Mouse (Mus musculus): ENCODE measurements around the gene Eps8l2. TPM values are rescaled to one million over a fixed set of nuclear protein-coding genes. Genes with fewer than 3 reads are reported as not detected.
"Not testable (repeated sequence)": the region's sequence is repeated elsewhere in the genome, so short reads cannot be mapped to it uniquely, and the experiment has no call there.

Eps8l2 gene
- total and polyA plus RNA-seq, 2 experiments from 2014 or later, result 0.67 to 2.7 TPM

DNA sequence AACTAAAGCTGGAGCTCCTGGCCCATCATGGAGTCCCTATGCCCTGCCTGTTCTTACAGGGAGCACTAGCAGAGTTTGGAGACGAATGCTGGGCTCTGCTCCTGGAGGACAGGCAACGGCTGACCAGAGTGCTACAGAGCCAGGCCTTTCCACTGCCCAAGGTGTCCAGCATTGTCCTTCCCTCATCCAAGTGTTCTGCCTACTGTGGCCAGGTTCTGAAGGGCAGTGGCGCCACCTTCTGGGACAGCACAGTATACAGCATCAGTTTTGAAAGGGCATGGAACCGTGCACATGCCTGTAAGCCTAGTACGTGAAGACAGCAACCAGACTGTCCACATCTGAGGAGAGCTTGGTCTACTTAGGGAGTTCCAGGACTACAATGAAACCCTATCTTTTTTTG lies 64.6 kb downstream of the Eps8l2 start:
- WGBS, result 31% methylated on average over 5 of the region's 5 CpGs
- H3K36me3 ChIP-seq (replicated peaks; ENCODE audit: control insufficient read depth, insufficient read depth, low read length), result peaks cover 47% of the 10 kb centered on the region

DNA sequence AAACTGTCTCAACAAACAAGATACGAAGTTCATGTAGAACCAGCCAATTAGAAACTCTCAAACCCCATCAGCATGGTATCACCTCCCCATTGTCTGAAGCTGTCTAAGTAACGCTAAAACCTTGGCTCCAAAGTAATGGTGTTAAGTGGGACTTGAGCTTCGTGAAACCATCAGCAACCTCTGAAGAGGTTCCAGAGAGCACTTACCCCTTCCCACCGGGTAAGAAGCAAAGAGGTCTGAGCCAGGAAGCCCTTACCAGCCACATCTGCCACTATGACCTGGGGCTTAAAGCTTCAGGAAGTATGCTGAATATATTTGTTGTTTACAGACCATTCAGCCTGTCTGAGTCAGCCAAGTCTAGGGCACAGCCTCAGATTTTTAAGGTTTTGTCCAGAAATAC lies 66.8 kb downstream of the Eps8l2 start:
- Histone ChIP-seq H3K4me3 (ENCODE audit: low read depth, low read length) (no peak overlapping the region), H3K27ac (ENCODE audit: low read depth) (no peak overlapping the region), H3K9ac (replicated peaks; ENCODE audit: low read depth, low read length) (no peak overlapping the region), H3K4me1 (ENCODE audit: control insufficient read depth, insufficient read depth) (no peaks in the 10 kb centered on the region), H3K4me2 (ENCODE audit: low read depth, low read length) (no peak overlapping the region), H3K27me3 (ENCODE audit: control insufficient read depth, insufficient read depth, low read length) (no peaks in the 10 kb centered on the region), H3K36me3 (replicated peaks; ENCODE audit: control insufficient read depth, insufficient read depth, low read length) (peaks cover 41% of the 10 kb centered on the region), H3K9me3 (replicated peaks; ENCODE audit: control insufficient read depth, low read length) (no peaks in the 10 kb centered on the region)
- TF ChIP-seq CTCF (IDR thresholded peaks at IDR 0.05; ENCODE audit: low read depth) (no peak), EP300 (IDR thresholded peaks at IDR 0.05; ENCODE audit: low read depth) (no peak)
- 69% methylated on average over 4 of the region's 4 CpGs for WGBS
- no peak for ATAC-seq (ENCODE audit: insufficient read depth, low read depth)
- no peak for DNase-seq (ENCODE audit: low spot score)

More for the DNA sequence above, 64.6 kb downstream of the Eps8l2 start:
- no peaks in the 10 kb centered on the region for H3K9me3 ChIP-seq (replicated peaks; ENCODE audit: control insufficient read depth, low read length)
- peak; percentile 66 for DNase-seq (ENCODE audit: low spot score)
- H3K4me1 ChIP-seq (ENCODE audit: control insufficient read depth, insufficient read depth), result no peaks in the 10 kb centered on the region
- ATAC-seq (ENCODE audit: insufficient read depth, low read depth), result peak; percentile 78
- H3K4me2 ChIP-seq (ENCODE audit: low read depth, low read length), result no peak overlapping the region
- no peaks in the 10 kb centered on the region for H3K27me3 ChIP-seq (ENCODE audit: control insufficient read depth, insufficient read depth, low read length)
- TF ChIP-seq EP300 (IDR thresholded peaks at IDR 0.05; ENCODE audit: low read depth), result no peak
- peak; percentile 81 for TF ChIP-seq CTCF (IDR thresholded peaks at IDR 0.05; ENCODE audit: low read depth)
- H3K27ac ChIP-seq (ENCODE audit: low read depth), result no peak overlapping the region
- H3K9ac ChIP-seq (replicated peaks; ENCODE audit: low read depth, low read length), result no peak overlapping the region
- H3K4me3 ChIP-seq (ENCODE audit: low read depth, low read length), result no peak overlapping the region

DNA sequence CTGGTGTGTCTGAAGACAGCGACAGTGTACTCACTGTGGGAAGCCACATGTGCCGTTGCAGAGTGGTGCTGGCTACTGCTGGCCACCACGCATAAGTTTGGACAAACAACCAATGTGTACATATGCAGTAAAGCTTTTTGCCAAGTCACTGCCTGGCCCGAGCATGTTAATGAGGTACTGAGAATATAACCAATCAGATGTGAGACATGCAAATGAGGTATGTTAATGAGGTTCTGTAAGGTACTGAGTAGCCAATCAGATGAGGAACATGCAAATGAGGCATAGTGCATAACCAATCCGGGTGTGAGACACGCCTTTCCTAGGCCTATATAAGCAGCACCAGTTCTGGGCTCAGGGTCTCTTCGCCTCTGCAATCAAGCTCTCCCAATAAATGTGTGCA lies 69.0 kb downstream of the Eps8l2 start:
- peaks cover 20% of the 10 kb centered on the region for H3K36me3 ChIP-seq (replicated peaks; ENCODE audit: control insufficient read depth, insufficient read depth, low read length)
- H3K27ac ChIP-seq (ENCODE audit: low read depth), result not testable (repeated sequence)
- WGBS, result 92% methylated on average over 7 of the region's 7 CpGs

DNA sequence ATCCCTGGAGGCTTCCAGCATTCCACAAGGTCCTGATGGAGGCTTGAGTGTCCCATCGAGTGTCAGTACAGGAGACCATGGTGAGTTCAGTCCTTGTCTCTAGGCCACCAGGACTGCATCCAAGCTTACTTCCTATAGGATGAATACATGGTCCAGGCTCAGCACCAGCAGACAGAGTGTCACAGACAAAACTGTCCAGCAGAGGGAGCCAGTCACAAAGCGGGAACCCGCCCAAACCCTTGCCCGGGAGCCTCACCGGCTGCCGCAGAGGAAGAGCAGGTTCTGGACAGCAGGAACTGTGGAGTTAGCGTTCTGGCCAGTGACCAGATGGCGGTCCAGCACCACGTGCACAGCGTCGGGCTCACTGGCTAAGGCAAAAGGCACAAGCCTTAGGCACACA lies 70.2 kb downstream of the Eps8l2 start:
- DNase-seq (ENCODE audit: low spot score) (peak; percentile 85), ATAC-seq (ENCODE audit: insufficient read depth, low read depth) (peak; percentile 77)
- H3K27me3 ChIP-seq (ENCODE audit: control insufficient read depth, insufficient read depth, low read length), result no peaks in the 10 kb centered on the region
- no peak overlapping the region for H3K4me2 ChIP-seq (ENCODE audit: low read depth, low read length)
- H3K4me3 ChIP-seq (ENCODE audit: low read depth, low read length), result no peak overlapping the region
- TF ChIP-seq CTCF (IDR thresholded peaks at IDR 0.05; ENCODE audit: low read depth), result peak; percentile 92
- TF ChIP-seq EP300 (IDR thresholded peaks at IDR 0.05; ENCODE audit: low read depth), result no peak
- H3K4me1 ChIP-seq (ENCODE audit: control insufficient read depth, insufficient read depth), result no peaks in the 10 kb centered on the region
- WGBS, result 9% methylated on average over 11 of the region's 11 CpGs
- H3K36me3 ChIP-seq (replicated peaks; ENCODE audit: control insufficient read depth, insufficient read depth, low read length), result peaks cover 20% of the 10 kb centered on the region
- H3K9ac ChIP-seq (replicated peaks; ENCODE audit: low read depth, low read length), result no peak overlapping the region
- H3K9me3 ChIP-seq (replicated peaks; ENCODE audit: control insufficient read depth, low read length), result no peaks in the 10 kb centered on the region
- H3K27ac ChIP-seq (ENCODE audit: low read depth), result no peak overlapping the region

More for the DNA sequence above, 69.0 kb downstream of the Eps8l2 start:
- not testable (repeated sequence) for H3K9me3 ChIP-seq (replicated peaks; ENCODE audit: control insufficient read depth, low read length); H3K4me2 ChIP-seq (ENCODE audit: low read depth, low read length); ATAC-seq (ENCODE audit: insufficient read depth, low read depth); DNase-seq (ENCODE audit: low spot score); H3K9ac ChIP-seq (replicated peaks; ENCODE audit: low read depth, low read length); H3K4me1 ChIP-seq (ENCODE audit: control insufficient read depth, insufficient read depth); H3K4me3 ChIP-seq (ENCODE audit: low read depth, low read length); H3K27me3 ChIP-seq (ENCODE audit: control insufficient read depth, insufficient read depth, low read length)

DNA sequence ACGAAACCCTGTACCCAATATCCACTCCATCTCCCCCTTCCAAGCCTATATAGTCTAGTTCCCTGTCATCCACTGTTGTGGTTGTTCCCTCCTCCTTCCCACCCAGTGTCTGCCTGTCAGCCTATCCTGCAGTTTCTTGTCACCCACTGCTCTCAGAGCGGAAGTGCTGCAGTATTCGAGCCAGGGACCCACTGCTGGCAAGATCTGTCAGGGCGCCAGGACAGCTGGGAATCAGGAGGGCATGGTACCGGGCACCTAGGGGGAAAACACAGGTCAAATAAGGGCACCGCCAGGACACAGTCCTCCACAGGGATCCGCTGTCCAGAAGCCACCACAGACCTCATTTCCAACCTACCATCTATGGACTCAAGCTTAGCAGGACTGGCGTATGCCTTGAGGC lies 72.0 kb downstream of the Eps8l2 start:
- no peak for TF ChIP-seq EP300 (IDR thresholded peaks at IDR 0.05; ENCODE audit: low read depth)
- no peak for TF ChIP-seq CTCF (IDR thresholded peaks at IDR 0.05; ENCODE audit: low read depth)
- no peak for ATAC-seq (ENCODE audit: insufficient read depth, low read depth)
- no peak overlapping the region for H3K4me2 ChIP-seq (ENCODE audit: low read depth, low read length)

DNA sequence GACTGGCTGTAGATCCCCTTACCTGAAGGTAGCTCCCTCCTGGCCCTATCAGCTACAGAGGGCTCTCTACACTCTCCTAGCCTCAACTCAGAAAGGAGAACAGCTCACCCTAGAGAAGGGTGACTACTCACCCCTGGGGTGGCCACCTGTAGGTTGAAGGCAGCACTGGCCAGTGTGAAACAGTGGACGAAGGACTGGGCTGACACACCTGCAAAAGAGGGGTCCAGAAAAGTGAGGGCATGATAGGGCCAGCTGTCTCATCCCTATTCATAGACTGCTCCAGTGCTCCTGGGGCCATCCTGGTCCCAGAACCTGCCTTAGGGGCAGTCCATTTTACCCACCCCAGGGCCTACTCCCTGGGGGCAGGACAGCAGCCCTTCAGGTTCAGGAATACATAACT lies 73.0 kb downstream of the Eps8l2 start:
- no peak overlapping the region for H3K4me3 ChIP-seq (ENCODE audit: low read depth, low read length)
- no peak overlapping the region for H3K9ac ChIP-seq (replicated peaks; ENCODE audit: low read depth, low read length)
- H3K27ac ChIP-seq (ENCODE audit: low read depth), result no peak overlapping the region
- peaks cover 6% of the 10 kb centered on the region for H3K4me1 ChIP-seq (ENCODE audit: control insufficient read depth, insufficient read depth)
- ATAC-seq (ENCODE audit: insufficient read depth, low read depth) (no peak), DNase-seq (ENCODE audit: low spot score) (no peak)
- peaks cover 20% of the 10 kb centered on the region for H3K36me3 ChIP-seq (replicated peaks; ENCODE audit: control insufficient read depth, insufficient read depth, low read length)
- H3K4me2 ChIP-seq (ENCODE audit: low read depth, low read length), result no peak overlapping the region
- H3K27me3 ChIP-seq (ENCODE audit: control insufficient read depth, insufficient read depth, low read length), result no peaks in the 10 kb centered on the region
- TF ChIP-seq EP300 (IDR thresholded peaks at IDR 0.05; ENCODE audit: low read depth) (no peak), CTCF (IDR thresholded peaks at IDR 0.05; ENCODE audit: low read depth) (no peak)
- WGBS, result 72% methylated on average over 1 of the region's 1 CpGs
- H3K9me3 ChIP-seq (replicated peaks; ENCODE audit: control insufficient read depth, low read length), result no peaks in the 10 kb centered on the region

More for the DNA sequence above, 72.0 kb downstream of the Eps8l2 start:
- H3K27ac ChIP-seq (ENCODE audit: low read depth), result no peak overlapping the region
- no peak for DNase-seq (ENCODE audit: low spot score)
- 87% methylated on average over 8 of the region's 8 CpGs for WGBS
- H3K9ac ChIP-seq (replicated peaks; ENCODE audit: low read depth, low read length), result no peak overlapping the region
- no peak overlapping the region for H3K4me3 ChIP-seq (ENCODE audit: low read depth, low read length)
- H3K4me1 ChIP-seq (ENCODE audit: control insufficient read depth, insufficient read depth), result peaks cover 6% of the 10 kb centered on the region
- no peaks in the 10 kb centered on the region for H3K27me3 ChIP-seq (ENCODE audit: control insufficient read depth, insufficient read depth, low read length)
- no peaks in the 10 kb centered on the region for H3K9me3 ChIP-seq (replicated peaks; ENCODE audit: control insufficient read depth, low read length)
- peaks cover 20% of the 10 kb centered on the region for H3K36me3 ChIP-seq (replicated peaks; ENCODE audit: control insufficient read depth, insufficient read depth, low read length)

Other genes starting within 250 kb of the Eps8l2 start
- 10.3 and 16.8 TPM in 2 replicates for gene Sigirr, start 238.3 kb upstream of the Eps8l2 start, total RNA-seq (2014; rRNA removed; ENCODE audit: low replicate concordance)
- 4.2 and 5.1 TPM in 2 replicates for gene Sigirr, start 238.3 kb upstream of the Eps8l2 start, polyA plus RNA-seq (2015; fragmentation: Nextera tagmentation; extraction: Ambion mirVana)
- gene Ano9, start 221.1 kb upstream of the Eps8l2 start, total RNA-seq (2014; rRNA removed; ENCODE audit: low replicate concordance), result not detected in 2 replicates
- 0.04 and 0.07 TPM in 2 replicates for gene Ano9, start 221.1 kb upstream of the Eps8l2 start, polyA plus RNA-seq (2015; fragmentation: Nextera tagmentation; extraction: Ambion mirVana)
- 22.3 and 35.5 TPM in 2 replicates for gene Ptdss2, start 216.5 kb upstream of the Eps8l2 start, total RNA-seq (2014; rRNA removed; ENCODE audit: low replicate concordance)
- gene Ptdss2, start 216.5 kb upstream of the Eps8l2 start, polyA plus RNA-seq (2015; fragmentation: Nextera tagmentation; extraction: Ambion mirVana), result 54.8 and 56.9 TPM in 2 replicates
- 157 and 172 TPM in 2 replicates for gene Rnh1, start 166.0 kb upstream of the Eps8l2 start, total RNA-seq (2014; rRNA removed; ENCODE audit: low replicate concordance)
- 88.3 and 90.2 TPM in 2 replicates for gene Rnh1, start 166.0 kb upstream of the Eps8l2 start, polyA plus RNA-seq (2015; fragmentation: Nextera tagmentation; extraction: Ambion mirVana)
- gene Hras, start 144.9 kb upstream of the Eps8l2 start, total RNA-seq (2014; rRNA removed; ENCODE audit: low replicate concordance), result 72.2 and 74.9 TPM in 2 replicates
- 73.5 and 78.9 TPM in 2 replicates for gene Hras, start 144.9 kb upstream of the Eps8l2 start, polyA plus RNA-seq (2015; fragmentation: Nextera tagmentation; extraction: Ambion mirVana)
- gene Lrrc56, start 144.7 kb upstream of the Eps8l2 start, total RNA-seq (2014; rRNA removed; ENCODE audit: low replicate concordance), result 1.1 and 5.6 TPM in 2 replicates
- gene Lrrc56, start 144.7 kb upstream of the Eps8l2 start, polyA plus RNA-seq (2015; fragmentation: Nextera tagmentation; extraction: Ambion mirVana), result 2.9 TPM in 2 replicates
- gene Lmntd2, start 124.8 kb upstream of the Eps8l2 start, total RNA-seq (2014; rRNA removed; ENCODE audit: low replicate concordance), result 0.12 TPM in 1 of 2 replicates, not detected in the other
- 0.07 and 0.15 TPM in 2 replicates for gene Lmntd2, start 124.8 kb upstream of the Eps8l2 start, polyA plus RNA-seq (2015; fragmentation: Nextera tagmentation; extraction: Ambion mirVana)
- 6.7 and 43.2 TPM in 2 replicates for gene Rassf7, start 123.0 kb upstream of the Eps8l2 start, total RNA-seq (2014; rRNA removed; ENCODE audit: low replicate concordance)
- 5.8 and 7.1 TPM in 2 replicates for gene Rassf7, start 123.0 kb upstream of the Eps8l2 start, polyA plus RNA-seq (2015; fragmentation: Nextera tagmentation; extraction: Ambion mirVana)
- gene Phrf1, start 110.1 kb upstream of the Eps8l2 start, total RNA-seq (2014; rRNA removed; ENCODE audit: low replicate concordance), result 28.9 and 31.9 TPM in 2 replicates
- 17.4 and 20.4 TPM in 2 replicates for gene Phrf1, start 110.1 kb upstream of the Eps8l2 start, polyA plus RNA-seq (2015; fragmentation: Nextera tagmentation; extraction: Ambion mirVana)
- 10.0 and 18.8 TPM in 2 replicates for gene Irf7, start 72.4 kb upstream of the Eps8l2 start, total RNA-seq (2014; rRNA removed; ENCODE audit: low replicate concordance)
- gene Irf7, start 72.4 kb upstream of the Eps8l2 start, polyA plus RNA-seq (2015; fragmentation: Nextera tagmentation; extraction: Ambion mirVana), result 6.2 and 7.5 TPM in 2 replicates
- gene Cdhr5, start 62.1 kb upstream of the Eps8l2 start, total RNA-seq (2014; rRNA removed; ENCODE audit: low replicate concordance), result not detected in 2 replicates
- gene Cdhr5, start 62.1 kb upstream of the Eps8l2 start, polyA plus RNA-seq (2015; fragmentation: Nextera tagmentation; extraction: Ambion mirVana), result not detected in 2 replicates
- gene Sct, start 59.7 kb upstream of the Eps8l2 start, total RNA-seq (2014; rRNA removed; ENCODE audit: low replicate concordance), result not detected in 2 replicates
- 1.0 and 1.6 TPM in 2 replicates for gene Sct, start 59.7 kb upstream of the Eps8l2 start, polyA plus RNA-seq (2015; fragmentation: Nextera tagmentation; extraction: Ambion mirVana)
- gene Drd4, start 46.9 kb upstream of the Eps8l2 start, total RNA-seq (2014; rRNA removed; ENCODE audit: low replicate concordance), result not detected in 2 replicates
- gene Drd4, start 46.9 kb upstream of the Eps8l2 start, polyA plus RNA-seq (2015; fragmentation: Nextera tagmentation; extraction: Ambion mirVana), result 0.07 TPM in 1 of 2 replicates, not detected in the other
- gene Deaf1, start 11.2 kb upstream of the Eps8l2 start, total RNA-seq (2014; rRNA removed; ENCODE audit: low replicate concordance), result 26.4 and 30.6 TPM in 2 replicates
- gene Deaf1, start 11.2 kb upstream of the Eps8l2 start, polyA plus RNA-seq (2015; fragmentation: Nextera tagmentation; extraction: Ambion mirVana), result 21.2 and 22.0 TPM in 2 replicates
- gene Tmem80, start 11.1 kb upstream of the Eps8l2 start, total RNA-seq (2014; rRNA removed; ENCODE audit: low replicate concordance), result 23.6 and 33.0 TPM in 2 replicates
- gene Tmem80, start 11.1 kb upstream of the Eps8l2 start, polyA plus RNA-seq (2015; fragmentation: Nextera tagmentation; extraction: Ambion mirVana), result 29.8 and 29.9 TPM in 2 replicates
- gene Taldo1, start 53.3 kb downstream of the Eps8l2 start, total RNA-seq (2014; rRNA removed; ENCODE audit: low replicate concordance), result 151 and 173 TPM in 2 replicates
- 225 and 238 TPM in 2 replicates for gene Taldo1, start 53.3 kb downstream of the Eps8l2 start, polyA plus RNA-seq (2015; fragmentation: Nextera tagmentation; extraction: Ambion mirVana)
- gene Gatd1, start 75.3 kb downstream of the Eps8l2 start, total RNA-seq (2014; rRNA removed; ENCODE audit: low replicate concordance), result 29.4 and 32.7 TPM in 2 replicates
- 19.9 and 24.2 TPM in 2 replicates for gene Gatd1, start 75.3 kb downstream of the Eps8l2 start, polyA plus RNA-seq (2015; fragmentation: Nextera tagmentation; extraction: Ambion mirVana)
- gene Cend1, start 90.6 kb downstream of the Eps8l2 start, total RNA-seq (2014; rRNA removed; ENCODE audit: low replicate concordance), result 0.27 and 3.2 TPM in 2 replicates
- gene Cend1, start 90.6 kb downstream of the Eps8l2 start, polyA plus RNA-seq (2015; fragmentation: Nextera tagmentation; extraction: Ambion mirVana), result 1.7 and 1.8 TPM in 2 replicates
- gene Slc25a22, start 99.0 kb downstream of the Eps8l2 start, total RNA-seq (2014; rRNA removed; ENCODE audit: low replicate concordance), result 9.7 and 17.7 TPM in 2 replicates
- 11.8 and 13.1 TPM in 2 replicates for gene Slc25a22, start 99.0 kb downstream of the Eps8l2 start, polyA plus RNA-seq (2015; fragmentation: Nextera tagmentation; extraction: Ambion mirVana)
- 0.15 and 2.0 TPM in 2 replicates for gene Pidd1, start 105.1 kb downstream of the Eps8l2 start, total RNA-seq (2014; rRNA removed; ENCODE audit: low replicate concordance)
- 1.7 and 2.3 TPM in 2 replicates for gene Pidd1, start 105.1 kb downstream of the Eps8l2 start, polyA plus RNA-seq (2015; fragmentation: Nextera tagmentation; extraction: Ambion mirVana)
- 302 and 309 TPM in 2 replicates for gene Rplp2, start 108.5 kb downstream of the Eps8l2 start, total RNA-seq (2014; rRNA removed; ENCODE audit: low replicate concordance)
- 880 and 926 TPM in 2 replicates for gene Rplp2, start 108.5 kb downstream of the Eps8l2 start, polyA plus RNA-seq (2015; fragmentation: Nextera tagmentation; extraction: Ambion mirVana)
- 47.9 and 63.8 TPM in 2 replicates for gene Pnpla2, start 116.3 kb downstream of the Eps8l2 start, total RNA-seq (2014; rRNA removed; ENCODE audit: low replicate concordance)
- gene Pnpla2, start 116.3 kb downstream of the Eps8l2 start, polyA plus RNA-seq (2015; fragmentation: Nextera tagmentation; extraction: Ambion mirVana), result 157 and 159 TPM in 2 replicates
- gene Cracr2b, start 122.2 kb downstream of the Eps8l2 start, total RNA-seq (2014; rRNA removed; ENCODE audit: low replicate concordance), result 6.2 and 134 TPM in 2 replicates
- gene Cracr2b, start 122.2 kb downstream of the Eps8l2 start, polyA plus RNA-seq (2015; fragmentation: Nextera tagmentation; extraction: Ambion mirVana), result 23.9 and 24.2 TPM in 2 replicates
- 288 and 323 TPM in 2 replicates for gene Cd151, start 128.5 kb downstream of the Eps8l2 start, total RNA-seq (2014; rRNA removed; ENCODE audit: low replicate concordance)
- gene Cd151, start 128.5 kb downstream of the Eps8l2 start, polyA plus RNA-seq (2015; fragmentation: Nextera tagmentation; extraction: Ambion mirVana), result 37.8 and 39.7 TPM in 2 replicates
- gene Polr2l, start 136.3 kb downstream of the Eps8l2 start, total RNA-seq (2014; rRNA removed; ENCODE audit: low replicate concordance), result 17.4 and 32.3 TPM in 2 replicates
- 77.6 and 81.3 TPM in 2 replicates for gene Polr2l, start 136.3 kb downstream of the Eps8l2 start, polyA plus RNA-seq (2015; fragmentation: Nextera tagmentation; extraction: Ambion mirVana)
- gene Tspan4, start 136.4 kb downstream of the Eps8l2 start, total RNA-seq (2014; rRNA removed; ENCODE audit: low replicate concordance), result 84.2 and 87.8 TPM in 2 replicates
- 72.2 and 72.3 TPM in 2 replicates for gene Tspan4, start 136.4 kb downstream of the Eps8l2 start, polyA plus RNA-seq (2015; fragmentation: Nextera tagmentation; extraction: Ambion mirVana)
- gene Chid1, start 201.0 kb downstream of the Eps8l2 start, total RNA-seq (2014; rRNA removed; ENCODE audit: low replicate concordance), result 12.5 and 23.5 TPM in 2 replicates
- 17.7 and 20.3 TPM in 2 replicates for gene Chid1, start 201.0 kb downstream of the Eps8l2 start, polyA plus RNA-seq (2015; fragmentation: Nextera tagmentation; extraction: Ambion mirVana)
- gene Ap2a2, start 223.3 kb downstream of the Eps8l2 start, total RNA-seq (2014; rRNA removed; ENCODE audit: low replicate concordance), result 60.4 and 63.3 TPM in 2 replicates
- gene Ap2a2, start 223.3 kb downstream of the Eps8l2 start, polyA plus RNA-seq (2015; fragmentation: Nextera tagmentation; extraction: Ambion mirVana), result 28.7 and 30.6 TPM in 2 replicates